ENCODE assay signal across 9 mouse cellular contexts in the genomic region with DNA sequence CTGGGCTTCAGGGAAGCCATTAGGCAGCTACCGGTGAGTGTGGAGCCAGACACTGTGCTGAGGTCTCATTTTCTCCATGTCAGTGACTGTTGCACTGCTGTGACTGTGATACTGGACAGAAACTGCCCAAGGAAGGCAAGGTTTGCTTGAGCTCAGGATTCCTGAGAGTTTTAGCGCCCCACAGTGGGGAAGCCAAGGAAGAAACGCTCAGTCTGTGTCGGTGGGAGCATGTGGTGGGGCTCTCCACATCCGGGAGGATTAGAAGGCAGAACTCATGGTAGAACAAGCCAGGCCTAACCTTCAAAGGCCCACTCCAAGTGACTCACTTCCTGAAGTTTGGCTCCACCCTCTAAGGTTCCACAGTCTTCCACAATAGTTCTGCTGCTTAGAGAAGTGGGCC. TPM values are rescaled to one million over a fixed set of nuclear protein-coding genes. Genes with fewer than 3 reads are reported as not detected.
DNase-seq lines count a peak whose midpoint lies in the region; TF ChIP-seq lines count a peak whose summit lies in the region.
"Had no signal": no experiment of that assay in that cellular context is flagged by ENCODE, and none has a peak within 500 bp of the region (broad histone marks: within the 10 kb centered on the region; RNA-seq: fewer than 3 reads in every experiment).

No protein-coding gene starts in this region.

- no peaks in the 10 kb centered on the region for H3K9me3 ChIP-seq in limb, embryonic 10.5 days (replicated peaks)
- H3K9me3 ChIP-seq: embryonic facial prominence, embryonic 12.5 days had no signal

- peaks cover 2% of the 10 kb centered on the region; the same call in 1 of the 2 replicates for H3K27me3 ChIP-seq in limb, embryonic 10.5 days (ENCODE audit: low read depth, poor library complexity, severe bottlenecking)
- H3K27me3 ChIP-seq: embryonic facial prominence, embryonic 12.5 days had no signal

- intact Hi-C loops in left cerebral cortex, adult 2 months (cut with DNase I), result loop anchor here (2.0 to 5.0 kb wide), 2 partner anchors 86 to 126 kb away; no protein-coding TSS in a partner anchor
- intact Hi-C loops in heart, postnatal 14 days (cut with DNase I), result loop anchor here (5.0 kb wide), 1 partner anchor 86 kb away; a partner anchor contains a TSS

- H3K27ac ChIP-seq in left cerebral cortex, adult 2 months, result peak overlapping the region; percentile 47; the same call in 1 of the 2 replicates
- H3K27ac ChIP-seq in limb, embryonic 10.5 days, result peak overlapping the region; percentile 14; the same call in 1 of the 2 replicates
- H3K27ac ChIP-seq: embryonic facial prominence, embryonic 12.5 days had no signal

- H3K36me3 ChIP-seq in limb, embryonic 10.5 days, result no peaks in the 10 kb centered on the region
- H3K36me3 ChIP-seq: embryonic facial prominence, embryonic 12.5 days had no signal

- DNase-seq in left cerebral cortex, adult 2 months (ENCODE audit: extremely low spot score in 1 of 2, low spot score in 2 of 2), result peak; percentile 41 to 54
- no peak for DNase-seq in left cerebral cortex, adult 8-10 months (ENCODE audit: low spot score in 2 of 2)
- peak; percentile 66 for DNase-seq in ES-CJ7 (ENCODE audit: low read depth, low spot score)
- peak; percentile 82 for DNase-seq in cerebellum, adult 9-10 months
- DNase-seq in heart, postnatal 14 days, result peak; percentile 48 to 65
- no peak for DNase-seq in limb, embryonic 10.5 days (ENCODE audit: low spot score)
- peak; percentile 55 for DNase-seq in right cerebral cortex, postnatal 14 days
- DNase-seq in urinary bladder, adult 18-20 months (ENCODE audit: low spot score in 2 of 2), result no peak

- peaks cover 20% of the 10 kb centered on the region for H3K4me1 ChIP-seq in limb, embryonic 10.5 days
- H3K4me1 ChIP-seq: embryonic facial prominence, embryonic 12.5 days had no signal

- H3K4me3 ChIP-seq in left cerebral cortex, adult 2 months, result no peak overlapping the region
- H3K4me3 ChIP-seq in limb, embryonic 10.5 days, result no peak overlapping the region
- H3K4me3 ChIP-seq: embryonic facial prominence, embryonic 12.5 days had no signal

- WGBS in limb, embryonic 10.5 days, result 42% methylated on average over 5 of the region's 5 CpGs

- TF ChIP-seq CTCF in left cerebral cortex, adult 2 months (IDR thresholded peaks at IDR 0.05), result peak; percentile 55

RNA-seq across cellular contexts. Expression of a gene that starts 55.6 kb away (rescaled TPM):
- 10 to 100 TPM; 49.8 to 54.7 TPM for total RNA-seq in left cerebral cortex, adult 2 months (2021)
- 10 to 100 TPM; 56.7 to 61.3 (median 58.7) TPM for total RNA-seq in left cerebral cortex, adult 8-10 months (2022)
- total RNA-seq in heart, postnatal 14 days (2021), result 10 to 100 TPM; 12.0 TPM
- polyA plus RNA-seq in limb, embryonic 10.5 days (2016; fragmentation: Nextera tagmentation; extraction: Ambion mirVana), result 56.9 and 63.2 TPM in 2 replicates

Comparison
In these comparisons a context has a peak if more than half of its experiments do, and no peak if none do; other contexts are left out.
1. DNase-seq: peak in left cerebral cortex, adult 2 months (2 of 2), ES-CJ7 (single experiment), cerebellum, adult 9-10 months (single experiment), heart, postnatal 14 days (2 of 2) and right cerebral cortex, postnatal 14 days (single experiment); none in left cerebral cortex, adult 8-10 months (0 of 2), limb, embryonic 10.5 days (single experiment) and urinary bladder, adult 18-20 months (0 of 2).